Mouse (Mus musculus): ENCODE measurements around the gene Entpd3. TPM values are rescaled to one million over a fixed set of nuclear protein-coding genes. Genes with fewer than 3 reads are reported as not detected.

The Entpd3 gene
- polyA plus RNA-seq (2014; fragmentation: Nextera tagmentation; extraction: Ambion mirVana), result 0.21 and 0.25 TPM in 2 replicates

DNA sequence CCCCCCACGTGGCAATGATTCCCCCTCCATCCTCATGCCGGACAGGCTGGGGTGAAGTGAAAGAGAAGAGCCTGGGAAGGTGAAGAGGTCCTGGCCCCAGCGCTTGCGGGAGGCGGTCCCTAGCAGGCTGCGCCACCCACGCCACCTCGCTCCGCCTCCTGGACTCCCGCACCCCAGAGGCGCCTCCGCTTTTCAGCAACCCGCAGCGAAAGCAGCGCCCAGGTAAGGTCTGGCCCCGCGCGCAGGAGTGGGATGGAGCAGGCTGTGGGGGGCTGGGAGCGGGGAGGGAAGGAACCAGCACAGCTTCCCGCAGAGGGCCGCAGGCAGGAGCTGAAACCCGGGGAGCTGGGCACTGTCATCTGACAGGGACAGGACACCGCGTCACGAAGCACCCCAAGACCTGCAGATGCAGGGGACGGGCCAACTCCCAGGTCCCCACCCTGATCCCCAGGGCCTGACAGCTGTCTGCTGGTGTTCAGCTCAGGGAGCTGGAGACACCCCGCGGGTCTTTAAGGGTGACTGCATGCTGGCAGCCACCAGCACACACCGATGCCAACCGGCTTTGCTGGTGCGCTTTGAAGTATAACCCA, at the start of gene Entpd3:
Gene Entpd3 (plus strand): TSS at position 157 of the 590 bp plus-strand sequence.
- Histone ChIP-seq H3K9me3 (ENCODE audit: control insufficient read depth, low read length) (no peaks in the 10 kb centered on the region), H3K4me1 (ENCODE audit: control insufficient read depth, insufficient read depth, low read length) (peaks cover 6% of the 10 kb centered on the region; the same call in 1 of the 2 replicates), H3K4me3 (ENCODE audit: low read depth, low read length) (peak within 1 kb of the TSS; percentile 30), H3K36me3 (ENCODE audit: control insufficient read depth, insufficient read depth, low read length) (no peaks in the 10 kb centered on the region), H3K27ac (ENCODE audit: low read depth, low read length) (no peak within 1 kb of the TSS), H3K27me3 (ENCODE audit: control insufficient read depth, insufficient read depth, low read length) (peaks cover 12% of the 10 kb centered on the region; the same call in 1 of the 2 replicates), H3K4me2 (peak within 1 kb of the TSS; percentile 62), H3K9ac (ENCODE audit: low read length) (peak within 1 kb of the TSS; percentile 60)
- 2% methylated on average over 31 of the region's 31 CpGs for WGBS
- DNase-seq (ENCODE audit: low spot score, missing footprints), result peak; percentile 85
- ATAC-seq (ENCODE audit: low FRiP score), result peak; percentile 40; the same call in 1 of the 2 replicates

DNA sequence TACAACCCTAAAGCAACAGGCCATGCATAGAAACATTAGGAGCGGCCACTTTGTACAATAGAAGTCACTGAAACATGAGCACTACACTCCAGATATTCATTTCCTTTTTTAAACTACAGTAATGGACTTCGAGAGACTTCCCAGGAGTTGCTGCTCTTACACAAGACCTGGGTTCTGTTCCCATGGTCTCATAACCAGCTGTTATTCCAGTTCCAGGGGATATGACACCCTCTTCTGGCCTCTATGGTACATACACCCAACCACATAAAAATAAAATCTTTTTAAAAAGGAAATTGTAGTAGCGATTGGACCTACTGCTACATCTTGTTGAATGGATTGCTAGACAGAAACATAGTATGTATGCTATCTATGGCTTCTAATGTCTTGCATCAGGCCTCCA, 48.1 kb upstream of the Entpd3 start:
- DNase-seq (ENCODE audit: low spot score, missing footprints) (peak; percentile 85), ATAC-seq (ENCODE audit: low FRiP score) (no peak)
- Histone ChIP-seq H3K27ac (ENCODE audit: low read depth, low read length) (no peak overlapping the region), H3K27me3 (ENCODE audit: control insufficient read depth, insufficient read depth, low read length) (no peaks in the 10 kb centered on the region), H3K9me3 (ENCODE audit: control insufficient read depth, low read length) (no peaks in the 10 kb centered on the region), H3K9ac (ENCODE audit: low read length) (no peak overlapping the region; the same call in 1 of the 2 replicates), H3K4me3 (ENCODE audit: low read depth, low read length) (no peak overlapping the region), H3K36me3 (ENCODE audit: control insufficient read depth, insufficient read depth, low read length) (peaks cover 13% of the 10 kb centered on the region), H3K4me1 (ENCODE audit: control insufficient read depth, insufficient read depth, low read length) (peaks cover 11% of the 10 kb centered on the region), H3K4me2 (peak overlapping the region; percentile 87)
- 85% methylated on average over 3 of the region's 3 CpGs for WGBS

DNA sequence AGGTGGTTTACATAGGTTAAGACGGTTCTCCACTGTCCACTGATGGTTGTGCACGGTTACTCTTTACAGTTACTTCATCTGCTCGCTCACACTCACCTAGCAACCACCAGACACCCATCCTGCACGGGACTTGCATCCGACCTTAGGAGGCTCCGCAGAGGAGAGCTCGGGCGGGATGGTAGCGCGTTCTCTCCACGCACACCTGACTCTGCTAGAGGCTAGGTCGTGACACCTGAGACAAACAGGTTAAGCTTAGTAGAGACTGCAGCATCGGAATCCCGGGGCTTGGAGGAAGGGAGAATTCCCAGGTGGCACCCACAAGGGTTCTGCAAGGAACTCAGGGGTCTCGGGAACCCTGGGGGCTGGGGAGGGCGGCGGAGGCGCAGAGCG, 47.6 kb upstream of the Entpd3 start, which contains the start of gene Eif1b:
Gene Eif1b (plus strand): TSS at position 223 of the 390 bp plus-strand sequence.
- Histone ChIP-seq H3K4me3 (ENCODE audit: low read depth, low read length) (peak within 1 kb of the TSS; percentile 99), H3K27me3 (ENCODE audit: control insufficient read depth, insufficient read depth, low read length) (no peaks in the 10 kb centered on the region), H3K9me3 (ENCODE audit: control insufficient read depth, low read length) (no peaks in the 10 kb centered on the region), H3K27ac (ENCODE audit: low read depth, low read length) (peak within 1 kb of the TSS; percentile 81), H3K9ac (ENCODE audit: low read length) (peak within 1 kb of the TSS; percentile 100), H3K36me3 (ENCODE audit: control insufficient read depth, insufficient read depth, low read length) (peaks cover 13% of the 10 kb centered on the region), H3K4me2 (peak within 1 kb of the TSS; percentile 87), H3K4me1 (ENCODE audit: control insufficient read depth, insufficient read depth, low read length) (peaks cover 11% of the 10 kb centered on the region)
- WGBS, result 3% methylated on average over 19 of the region's 19 CpGs
- DNase-seq (ENCODE audit: low spot score, missing footprints) (no peak), ATAC-seq (ENCODE audit: low FRiP score) (no peak; the same call in none of the 2 replicates)

DNA sequence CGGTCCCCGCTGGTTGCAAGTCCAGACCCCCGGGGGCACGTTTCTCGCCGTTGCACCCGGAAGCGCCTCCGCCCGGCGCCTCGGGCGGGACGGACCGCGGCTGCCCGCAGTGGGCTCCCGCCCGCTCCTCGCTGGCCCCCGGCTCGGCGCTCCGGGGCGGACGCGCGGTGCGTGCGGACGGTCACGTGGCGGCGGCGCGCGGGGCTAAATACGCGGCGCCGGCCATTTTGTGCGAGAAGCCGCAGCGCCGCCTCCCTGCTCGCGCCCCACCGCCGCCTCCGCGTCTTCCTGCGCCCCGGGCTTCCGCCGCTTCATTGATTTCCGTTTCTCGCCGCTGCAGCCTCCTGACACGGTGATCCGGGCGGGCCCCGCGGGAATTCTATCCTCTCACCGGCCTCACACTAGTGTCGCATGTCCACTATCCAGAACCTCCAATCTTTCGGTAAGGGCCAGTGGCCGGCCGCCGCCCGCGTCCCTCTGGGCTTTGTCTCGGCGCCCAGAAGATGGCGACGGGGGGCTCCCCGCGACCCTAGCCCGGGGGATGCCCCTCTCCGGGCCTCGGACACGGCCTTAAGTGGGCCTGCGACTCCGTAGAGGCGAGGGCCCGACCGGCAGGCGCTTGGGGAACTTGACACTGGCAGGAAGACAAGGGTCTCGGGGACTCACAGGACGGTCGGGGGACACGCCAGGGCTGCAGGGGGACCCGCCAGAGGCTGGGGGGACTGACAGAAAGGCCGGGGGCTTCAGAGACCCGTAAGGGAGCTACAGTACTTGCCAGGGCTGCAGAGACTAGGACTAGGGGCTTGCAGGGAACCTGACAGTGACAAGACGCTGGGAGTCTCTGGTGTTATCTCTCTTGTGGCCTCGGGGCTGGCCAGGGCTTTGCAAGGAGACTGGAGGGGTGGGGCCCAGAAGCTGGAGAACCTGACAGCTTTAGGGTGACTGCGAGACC, 46.9 kb upstream of the Entpd3 start:
- peaks cover 13% of the 10 kb centered on the region for H3K36me3 ChIP-seq (ENCODE audit: control insufficient read depth, insufficient read depth, low read length)
- H3K4me3 ChIP-seq (ENCODE audit: low read depth, low read length), result peak overlapping the region; percentile 99
- no peaks in the 10 kb centered on the region for H3K27me3 ChIP-seq (ENCODE audit: control insufficient read depth, insufficient read depth, low read length)
- peak overlapping the region; percentile 81 for H3K27ac ChIP-seq (ENCODE audit: low read depth, low read length)
- peak overlapping the region; percentile 100 for H3K9ac ChIP-seq (ENCODE audit: low read length)
- DNase-seq (ENCODE audit: low spot score, missing footprints) (peak; percentile 97), ATAC-seq (ENCODE audit: low FRiP score) (peak; percentile 86)
- H3K4me2 ChIP-seq, result peak overlapping the region; percentile 87
- WGBS, result under 1% methylated on average over 96 of the region's 97 CpGs
- no peaks in the 10 kb centered on the region for H3K9me3 ChIP-seq (ENCODE audit: control insufficient read depth, low read length)
- H3K4me1 ChIP-seq (ENCODE audit: control insufficient read depth, insufficient read depth, low read length), result peaks cover 11% of the 10 kb centered on the region

DNA sequence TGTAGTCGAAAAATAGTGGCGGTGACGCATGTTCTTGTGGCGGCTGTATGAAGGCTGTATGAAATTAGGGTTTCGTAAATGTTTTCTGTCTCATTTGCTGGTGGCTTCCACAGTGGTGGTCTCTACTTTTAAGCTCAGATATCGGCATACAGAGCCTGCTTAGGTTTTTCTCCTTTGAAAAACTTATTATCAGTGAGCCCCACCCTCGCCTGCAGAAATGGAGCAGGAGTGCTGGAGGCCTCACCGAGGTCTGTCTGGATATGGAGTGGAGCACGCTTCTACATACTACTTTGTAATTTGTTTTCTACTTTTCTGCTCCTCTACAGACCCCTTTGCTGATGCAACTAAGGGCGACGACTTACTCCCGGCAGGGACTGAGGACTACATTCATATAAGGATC, 45.8 kb upstream of the Entpd3 start:
- DNase-seq (ENCODE audit: low spot score, missing footprints) (peak; percentile 73), ATAC-seq (ENCODE audit: low FRiP score) (no peak)
- 83% methylated on average over 12 of the region's 12 CpGs for WGBS
- Histone ChIP-seq H3K36me3 (ENCODE audit: control insufficient read depth, insufficient read depth, low read length) (peaks cover 13% of the 10 kb centered on the region), H3K9me3 (ENCODE audit: control insufficient read depth, low read length) (no peaks in the 10 kb centered on the region), H3K4me3 (ENCODE audit: low read depth, low read length) (peak overlapping the region; percentile 99), H3K27ac (ENCODE audit: low read depth, low read length) (no peak overlapping the region; the same call in 1 of the 2 replicates), H3K27me3 (ENCODE audit: control insufficient read depth, insufficient read depth, low read length) (no peaks in the 10 kb centered on the region), H3K4me2 (peak overlapping the region; percentile 87), H3K4me1 (ENCODE audit: control insufficient read depth, insufficient read depth, low read length) (peaks cover 11% of the 10 kb centered on the region), H3K9ac (ENCODE audit: low read length) (peak overlapping the region; percentile 100)

DNA sequence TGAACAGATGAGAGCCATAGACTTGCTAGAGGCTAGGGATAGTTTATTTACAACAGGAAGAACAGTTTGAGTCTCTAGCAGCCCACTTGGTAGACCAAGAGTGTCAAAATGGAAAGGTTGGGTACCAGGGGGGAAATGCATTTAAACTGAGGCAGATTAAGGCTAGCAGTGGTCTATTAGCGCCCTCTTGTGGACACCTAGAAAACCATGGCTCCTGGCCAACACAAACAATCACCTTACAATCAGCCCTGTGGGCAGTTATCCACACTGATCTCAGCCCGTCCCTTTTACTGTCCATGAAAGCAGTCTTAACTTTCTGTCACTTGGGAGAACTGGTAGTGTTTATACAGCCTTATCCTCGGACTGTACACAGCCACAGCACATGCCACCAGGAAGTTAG, 42.9 kb upstream of the Entpd3 start:
- H3K4me1 ChIP-seq (ENCODE audit: control insufficient read depth, insufficient read depth, low read length), result peaks cover 11% of the 10 kb centered on the region
- ATAC-seq (ENCODE audit: low FRiP score) (peak; percentile 8; the same call in 1 of the 2 replicates), DNase-seq (ENCODE audit: low spot score, missing footprints) (peak; percentile 98)
- H3K9ac ChIP-seq (ENCODE audit: low read length), result no peak overlapping the region
- no peaks in the 10 kb centered on the region for H3K9me3 ChIP-seq (ENCODE audit: control insufficient read depth, low read length)
- H3K27me3 ChIP-seq (ENCODE audit: control insufficient read depth, insufficient read depth, low read length), result no peaks in the 10 kb centered on the region
- H3K4me3 ChIP-seq (ENCODE audit: low read depth, low read length), result no peak overlapping the region
- peaks cover 13% of the 10 kb centered on the region for H3K36me3 ChIP-seq (ENCODE audit: control insufficient read depth, insufficient read depth, low read length)
- H3K27ac ChIP-seq (ENCODE audit: low read depth, low read length), result no peak overlapping the region
- 10% methylated on average over 3 of the region's 3 CpGs for WGBS
- no peak overlapping the region for H3K4me2 ChIP-seq

DNA sequence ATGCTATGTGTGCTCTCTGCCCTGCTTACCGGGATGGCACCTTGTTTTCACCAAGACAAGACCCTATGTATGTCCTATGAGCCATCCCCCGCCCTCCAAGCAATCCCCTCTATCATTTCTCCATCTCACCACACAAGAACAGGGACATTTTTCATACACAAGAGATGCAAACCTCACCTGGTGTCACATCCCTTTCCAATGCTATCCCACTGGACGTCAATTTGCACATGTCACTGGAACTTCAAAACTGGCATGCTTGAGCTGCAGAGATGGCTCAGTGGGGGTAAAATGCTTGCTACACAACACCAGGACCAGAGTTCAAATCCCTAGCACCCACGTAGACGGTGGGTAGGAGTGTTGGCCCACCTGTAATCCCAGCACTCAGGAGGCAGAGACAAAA, 41.6 kb upstream of the Entpd3 start:
- peaks cover 9% of the 10 kb centered on the region for H3K4me1 ChIP-seq (ENCODE audit: control insufficient read depth, insufficient read depth, low read length)
- H3K27me3 ChIP-seq (ENCODE audit: control insufficient read depth, insufficient read depth, low read length), result no peaks in the 10 kb centered on the region
- no peaks in the 10 kb centered on the region for H3K9me3 ChIP-seq (ENCODE audit: control insufficient read depth, low read length)
- ATAC-seq (ENCODE audit: low FRiP score) (no peak), DNase-seq (ENCODE audit: low spot score, missing footprints) (peak; percentile 67)
- H3K4me3 ChIP-seq (ENCODE audit: low read depth, low read length), result no peak overlapping the region
- H3K9ac ChIP-seq (ENCODE audit: low read length), result no peak overlapping the region
- 79% methylated on average over 5 of the region's 5 CpGs for WGBS
- peaks cover 13% of the 10 kb centered on the region for H3K36me3 ChIP-seq (ENCODE audit: control insufficient read depth, insufficient read depth, low read length)
- H3K27ac ChIP-seq (ENCODE audit: low read depth, low read length), result no peak overlapping the region
- no peak overlapping the region for H3K4me2 ChIP-seq

DNA sequence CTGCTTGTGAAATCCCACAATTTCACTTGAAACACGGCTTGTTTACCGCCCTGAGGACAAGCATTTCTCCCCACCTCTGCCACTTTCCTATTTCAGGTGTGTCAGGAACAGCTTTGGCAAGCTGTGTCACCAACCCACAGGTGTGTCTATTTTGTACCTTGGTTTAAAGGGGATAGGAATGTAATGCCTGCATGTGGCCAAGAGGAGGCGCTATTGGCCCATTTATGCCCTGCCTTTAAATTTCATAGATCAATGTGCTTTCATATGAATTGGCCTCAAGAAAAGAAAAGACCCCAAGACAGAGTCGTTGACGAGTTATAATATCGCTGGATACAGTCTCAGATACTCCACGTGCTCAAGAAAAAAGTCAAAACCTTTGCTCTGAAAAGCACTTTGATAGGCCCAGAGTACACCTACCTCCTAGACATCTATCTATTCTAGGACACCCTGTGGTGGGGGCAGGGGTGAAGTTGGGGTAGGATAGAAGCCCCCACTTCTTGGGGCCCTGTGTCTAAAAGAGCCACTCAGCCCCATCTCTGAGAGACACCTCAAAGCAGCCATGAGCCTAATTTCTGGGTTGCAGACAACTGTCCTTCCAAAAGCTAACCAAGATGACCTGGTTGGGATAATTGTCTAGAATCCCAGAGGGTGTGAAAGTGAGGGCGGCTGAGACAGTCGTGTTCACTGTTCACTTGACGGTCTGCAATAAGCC, 38.3 kb upstream of the Entpd3 start:
- Histone ChIP-seq H3K4me1 (ENCODE audit: control insufficient read depth, insufficient read depth, low read length) (no peaks in the 10 kb centered on the region), H3K9ac (ENCODE audit: low read length) (no peak overlapping the region), H3K9me3 (ENCODE audit: control insufficient read depth, low read length) (no peaks in the 10 kb centered on the region; the same call in 1 of the 2 replicates), H3K4me2 (no peak overlapping the region), H3K4me3 (ENCODE audit: low read depth, low read length) (no peak overlapping the region), H3K27ac (ENCODE audit: low read depth, low read length) (no peak overlapping the region), H3K27me3 (ENCODE audit: control insufficient read depth, insufficient read depth, low read length) (no peaks in the 10 kb centered on the region), H3K36me3 (ENCODE audit: control insufficient read depth, insufficient read depth, low read length) (no peaks in the 10 kb centered on the region)
- DNase-seq (ENCODE audit: low spot score, missing footprints) (peak; percentile 84), ATAC-seq (ENCODE audit: low FRiP score) (peak; percentile 48; the same call in 1 of the 2 replicates)
- WGBS, result 36% methylated on average over 10 of the region's 10 CpGs
